Mouse (Mus musculus) T-cell, adult 2 months (primary cell): ENCODE data around the gene Pnp2.

Experiments
- DNase-seq: peaks from one replicate; pipeline ENCODE4 v3.0.0; 2022; ENCODE audit warnings: low spot score

The Pnp2 gene

DNA sequence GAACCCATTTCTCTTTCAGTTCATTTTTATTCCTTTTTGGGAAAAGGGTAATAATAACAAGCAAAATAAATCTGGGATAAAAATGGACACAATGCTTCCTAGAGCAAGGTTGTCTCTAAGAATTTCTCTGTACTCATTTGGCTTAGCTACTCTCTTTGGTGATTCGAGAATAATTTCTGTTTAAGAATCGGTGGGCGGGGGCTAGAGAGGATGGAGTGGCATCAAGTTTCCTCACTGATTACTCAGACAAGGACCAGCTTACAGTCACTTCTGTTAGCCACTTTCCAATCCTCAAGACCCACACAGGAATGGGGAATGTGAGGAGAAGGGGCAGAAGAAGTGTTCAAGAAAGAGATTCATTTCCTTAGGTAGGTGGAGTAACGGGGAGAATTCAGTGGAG, 53.0 kb downstream of the Pnp2 start:
- no peak for DNase-seq

DNA sequence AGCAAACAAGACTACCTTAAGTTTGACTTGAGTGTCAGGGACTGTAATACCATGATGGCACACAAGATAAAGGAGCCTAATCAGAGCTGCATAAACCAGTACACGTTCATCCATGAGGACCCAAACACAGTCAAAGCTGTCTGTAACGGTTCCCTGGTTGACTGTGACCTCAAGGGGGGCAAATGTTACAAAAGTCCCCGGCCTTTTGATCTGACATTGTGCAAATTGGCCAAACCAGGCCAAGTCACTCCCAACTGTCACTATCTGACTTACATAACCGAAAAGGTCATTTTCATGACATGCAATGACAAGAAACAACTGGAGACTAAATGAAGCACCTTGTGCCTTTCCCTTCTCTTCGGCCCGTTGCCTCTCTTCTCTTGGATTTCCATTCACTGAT, 53.8 kb downstream of the Pnp2 start:
- DNase-seq: no peak
